Mouse (Mus musculus): ENCODE data around the gene Arhgap22. TPM values are rescaled to one million over a fixed set of nuclear protein-coding genes. Genes with fewer than 3 reads are reported as not detected.

Arhgap22 gene
- total and polyA plus RNA-seq, 3 experiments = 0.17 to 0.39 (median 0.29) TPM

- DNase-seq (ENCODE audit: extremely low read depth) = no peak
- no peaks in the 10 kb centered on the region for H3K27me3 ChIP-seq (replicated peaks)
- H3K9me3 ChIP-seq (replicated peaks; ENCODE audit: low read length) = peaks cover 12% of the 10 kb centered on the region
- H3K4me1 ChIP-seq (ENCODE audit: control insufficient read depth in 1 of 2, insufficient read depth in 2 of 2) = no peaks in the 10 kb centered on the region
- no peak overlapping the region for H3K27ac ChIP-seq (ENCODE audit: insufficient read depth, low read depth)
- no peak overlapping the region for H3K4me3 ChIP-seq (replicated peaks in 1 of 3; ENCODE audit: low read depth in 2 of 3, low read length in 2 of 3, poor library complexity in 1 of 3)
- H3K36me3 ChIP-seq (replicated peaks in 1 of 2; ENCODE audit: control insufficient read depth in 1 of 2, insufficient read depth in 1 of 2, low read length in 1 of 2) = no peaks in the 10 kb centered on the region
- dilution Hi-C loops (cut with MboI; ENCODE audit: extremely low pct_ligation_motif_present, extremely low pct_unique_long_range_greater_than_20kb, low sequenced_read_pairs) = no loop called here
- TF ChIP-seq UBTF (IDR thresholded peaks at IDR 0.05; ENCODE audit: low read depth, low read length) (no peak), PAX5 (IDR thresholded peaks at IDR 0.05; ENCODE audit: low read length) (no peak)
- H3K4me2 ChIP-seq (ENCODE audit: insufficient read depth, low read depth, poor library complexity, severe bottlenecking) = no peak overlapping the region
- H3K79me2 ChIP-seq (replicated peaks; ENCODE audit: control insufficient read depth, extremely low read depth, insufficient read depth, poor library complexity, severe bottlenecking) = no peaks in the 10 kb centered on the region
- H3K9ac ChIP-seq (ENCODE audit: insufficient read depth, low read depth) = no peak overlapping the region
- in situ Hi-C loops (cut with MboI; ENCODE audit: low pct_ligation_motif_present, low pct_unique_long_range_greater_than_20kb, low sequenced_read_pairs) = no loop called here
Measured at GRCm38 (mm10) chr14:33264795-33265194, 51.0 kb downstream of the Arhgap22 start.

DNA sequence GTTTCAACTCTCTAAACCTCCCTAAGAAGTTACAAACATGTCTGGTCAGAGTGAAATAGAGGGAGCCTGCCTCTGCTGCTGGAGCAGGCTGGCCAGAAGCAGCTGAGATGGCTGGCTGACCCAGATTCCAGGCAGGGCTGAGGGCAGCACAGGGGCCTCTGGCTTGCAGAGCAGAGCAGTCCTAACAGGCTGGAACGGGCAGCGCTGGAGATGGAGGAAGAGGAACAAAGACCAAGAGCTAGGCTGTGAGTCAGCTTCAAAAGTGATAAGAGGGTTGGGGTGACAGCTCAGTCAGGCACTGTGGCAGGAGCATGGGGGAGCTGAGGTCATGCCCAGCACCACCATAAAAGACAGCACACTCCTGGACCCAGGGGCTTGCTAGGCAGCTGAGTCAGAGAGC is 62.4 kb downstream of the Arhgap22 start:
- dilution Hi-C loops (cut with MboI; ENCODE audit: extremely low pct_ligation_motif_present, extremely low pct_unique_long_range_greater_than_20kb, low sequenced_read_pairs) (no loop called here), in situ Hi-C loops (cut with MboI; ENCODE audit: low pct_ligation_motif_present, low pct_unique_long_range_greater_than_20kb, low sequenced_read_pairs) (no loop called here)
- H3K27ac ChIP-seq (ENCODE audit: insufficient read depth, low read depth) = no peak overlapping the region
- H3K4me3 ChIP-seq (replicated peaks in 1 of 3; ENCODE audit: low read depth in 2 of 3, low read length in 2 of 3, poor library complexity in 1 of 3) = no peak overlapping the region
- H3K4me2 ChIP-seq (ENCODE audit: insufficient read depth, low read depth, poor library complexity, severe bottlenecking) = no peak overlapping the region
- no peak for DNase-seq (ENCODE audit: extremely low read depth)
- H3K9me3 ChIP-seq (replicated peaks; ENCODE audit: low read length) = no peaks in the 10 kb centered on the region
- no peak overlapping the region for H3K9ac ChIP-seq (ENCODE audit: insufficient read depth, low read depth)
- TF ChIP-seq MYC (IDR thresholded peaks at IDR 0.05; ENCODE audit: low read depth, low read length) (no peak), ZNF384 (IDR thresholded peaks at IDR 0.05; ENCODE audit: low read depth, low read length) (no peak), KAT2A (IDR thresholded peaks at IDR 0.05; ENCODE audit: insufficient replicate concordance, low read length) (no peak), JUN (IDR thresholded peaks at IDR 0.05; ENCODE audit: insufficient read depth, low read depth, low read length) (no peak), POLR2AphosphoS2 (IDR thresholded peaks at IDR 0.05; ENCODE audit: low read depth, low read length) (no peak), CTCF (conservative IDR thresholded peaks at IDR 0.05 in 1 of 2, IDR thresholded peaks at IDR 0.05 in 1 of 2; ENCODE audit: low read depth in 2 of 2, low read length in 2 of 2) (no peak), RAD21 (IDR thresholded peaks at IDR 0.05; ENCODE audit: low read depth, low read length) (no peak), POLR2A (IDR thresholded peaks at IDR 0.05; ENCODE audit: low read depth, low read length) (no peak), RCOR1 (conservative IDR thresholded peaks at IDR 0.05; ENCODE audit: low read depth, low read length) (no peak), NELFE (IDR thresholded peaks at IDR 0.05; ENCODE audit: low read depth, low read length) (no peak), ZKSCAN1 (IDR thresholded peaks at IDR 0.05; ENCODE audit: borderline replicate concordance, low read depth, low read length) (no peak), SMC3 (IDR thresholded peaks at IDR 0.05; ENCODE audit: low read depth, low read length) (no peak), NRF1 (IDR thresholded peaks at IDR 0.05; ENCODE audit: low read depth, low read length) (no peak), TCF12 (IDR thresholded peaks at IDR 0.05; ENCODE audit: low read depth, low read length) (no peak), MAZ (IDR thresholded peaks at IDR 0.05; ENCODE audit: low read depth, low read length) (no peak)
- H3K27me3 ChIP-seq (replicated peaks) = no peaks in the 10 kb centered on the region
- H3K4me1 ChIP-seq (ENCODE audit: control insufficient read depth in 1 of 2, insufficient read depth in 2 of 2) = no peaks in the 10 kb centered on the region
- H3K79me2 ChIP-seq (replicated peaks; ENCODE audit: control insufficient read depth, extremely low read depth, insufficient read depth, poor library complexity, severe bottlenecking) = 0 out of 2 replicates have a peak, but pooled peaks cover 2% of the 10 kb centered on the region
- H3K36me3 ChIP-seq (replicated peaks in 1 of 2; ENCODE audit: control insufficient read depth in 1 of 2, insufficient read depth in 1 of 2, low read length in 1 of 2) = no peaks in the 10 kb centered on the region

All from CH12.LX (cell line).